Mouse (Mus musculus): ENCODE results near the gene Efhd2. TPM values are rescaled to one million over a fixed set of nuclear protein-coding genes. Genes with fewer than 3 reads are reported as not detected.

Gene Efhd2
- total RNA-seq (2023) = 100 to 1,000 TPM; 118 to 123 TPM

DNA sequence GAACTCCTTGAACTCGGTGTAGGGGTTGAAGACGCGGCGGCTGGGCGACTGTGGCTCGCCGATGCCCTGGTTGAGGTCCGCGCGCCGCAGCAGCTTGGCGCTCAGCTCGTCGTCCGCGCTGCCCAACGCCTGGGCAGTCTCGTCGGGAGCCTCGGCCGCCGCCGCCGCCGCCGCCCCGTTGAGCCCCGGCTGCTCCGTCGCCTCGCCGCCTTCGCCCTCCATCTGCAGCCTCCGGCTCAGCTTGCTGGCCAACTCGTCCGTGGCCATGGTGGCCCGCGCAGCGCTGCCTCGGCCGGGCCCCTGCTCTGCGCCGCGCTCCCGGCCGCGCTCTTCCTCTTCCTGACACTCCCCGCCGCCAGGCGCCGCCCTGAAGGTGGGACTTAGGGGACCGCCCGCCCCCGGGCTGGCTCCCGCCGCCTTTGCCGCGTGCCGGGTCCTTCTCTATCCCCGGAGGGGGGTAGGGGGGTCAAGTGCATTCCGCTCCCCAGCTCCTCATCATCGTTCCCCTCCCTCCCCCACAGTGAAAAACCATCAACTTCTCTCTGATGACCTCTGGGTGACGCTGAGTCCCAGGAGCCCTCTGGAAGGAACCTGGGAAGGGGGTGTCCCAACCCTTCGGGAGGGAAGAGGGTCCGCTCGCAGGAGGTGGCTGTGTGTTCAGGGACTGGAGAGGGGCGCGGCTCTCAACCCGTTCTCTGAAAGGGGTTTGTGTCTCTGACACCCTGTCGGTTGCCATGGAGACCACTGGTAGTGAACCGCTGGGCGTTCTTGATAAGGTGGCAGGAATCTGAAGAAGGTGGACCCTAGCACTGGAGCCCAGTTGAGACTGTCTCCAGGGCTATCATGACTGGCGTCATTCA, at the start of gene Efhd2:
TSS of gene Efhd2 (minus strand) at position 320 of the 860 bp plus-strand sequence.

GRCm38 (mm10) chr4:141845999-141846398, 28.7 kb downstream of the Efhd2 start, which contains the start of gene Ctrc:
Ctrc (minus strand) TSS chr4:141846359.

GRCm38 (mm10) chr4:141826060-141826459, 48.7 kb downstream of the Efhd2 start, which contains the start of gene Cela2a:
Cela2a (minus strand) TSS chr4:141826160.

Other genes starting within 250 kb of the Efhd2 start
- 10 to 100 TPM; 25.6 to 26.4 TPM for gene Plekhm2, start 210.0 kb downstream of the Efhd2 start, total RNA-seq (2023)
- 1 to 10 TPM in 1 of 2 experiments, under 1 TPM in 1; 0.79 to 1.3 TPM for gene Rsc1a1, start 189.3 kb downstream of the Efhd2 start, total RNA-seq (2023)
- 10 to 100 TPM; 42.8 to 46.7 TPM for gene Ddi2, start 151.5 kb downstream of the Efhd2 start, total RNA-seq (2023)
- not detected for gene Agmat, start 128.2 kb downstream of the Efhd2 start, total RNA-seq (2023)
- 1 to 10 TPM; 4.9 TPM for gene Dnajc16, start 84.0 kb downstream of the Efhd2 start, total RNA-seq (2023)
- 10 to 100 TPM; 20.4 to 20.5 TPM for gene Casp9, start 81.3 kb downstream of the Efhd2 start, total RNA-seq (2023)
- gene Cela2a, start 48.8 kb downstream of the Efhd2 start, total RNA-seq (2023) = not detected
- gene Ctrc, start 28.6 kb downstream of the Efhd2 start, total RNA-seq (2023) = not detected
- gene Fhad1, start 140.2 kb upstream of the Efhd2 start, total RNA-seq (2023) = not detected
- 10 to 100 TPM in 1 of 2 experiments, 1 to 10 TPM in 1; 9.5 to 10.7 TPM for gene Tmem51, start 209.4 kb upstream of the Efhd2 start, total RNA-seq (2023)